Mouse (Mus musculus) heart, adult 2 months (tissue): ENCODE measurements around the gene BC055324. TPM values are rescaled to one million over a fixed set of nuclear protein-coding genes. Genes with fewer than 3 reads are reported as not detected.

Experiments
- DNase-seq, 2 experiments: peaks; one replicate each; pipeline ENCODE4 v3.0.0; 2021
- H3K27ac ChIP-seq: fragments of 200-600 bp; 2 replicates; pipeline ENCODE4 v1.8.1; 2022
- H3K27me3 ChIP-seq: fragments of 200-500 bp; 2 replicates; pipeline ENCODE4 v1.6.1; 2012; ENCODE audit warnings: mild to moderate bottlenecking, low read length, inconsistent platforms, mixed read lengths; ENCODE audit not compliant: control insufficient read depth, insufficient read depth
- H3K36me3 ChIP-seq: fragments of 200-500 bp; 2 replicates; pipeline ENCODE4 v1.6.1; 2012; ENCODE audit warnings: low read length, inconsistent platforms; ENCODE audit not compliant: control insufficient read depth, insufficient read depth
- H3K4me1 ChIP-seq: fragments of 200-500 bp; 2 replicates; pipeline ENCODE4 v1.6.1; 2011; ENCODE audit warnings: low read length; ENCODE audit not compliant: control insufficient read depth, insufficient read depth
- H3K4me3 ChIP-seq: fragments of 200-600 bp; 2 replicates; pipeline ENCODE4 v1.8.1; 2022
- H3K79me2 ChIP-seq: fragments of 200-500 bp; replicated peaks from 2 replicates; pipeline ENCODE4 v1.6.1; 2012; ENCODE audit warnings: mild to moderate bottlenecking, inconsistent platforms, low read length, moderate library complexity, mixed read lengths; ENCODE audit not compliant: control insufficient read depth, insufficient read depth
- H3K9ac ChIP-seq: fragments of 200-500 bp; 2 replicates; pipeline ENCODE4 v1.6.1; 2012; ENCODE audit warnings: low read depth, mild to moderate bottlenecking, control low read depth, inconsistent platforms, low read length, mixed read lengths
- CTCF ChIP-seq: fragments of 200-600 bp; IDR thresholded peaks from 2 replicates; pipeline ENCODE4 v1.8.1; 2022; ENCODE audit warnings: antibody characterized with exemption, mild to moderate bottlenecking, moderate library complexity
- EP300 ChIP-seq: fragments of 200-500 bp; IDR thresholded peaks from 2 replicates; pipeline ENCODE4 v1.6.1; 2011; ENCODE audit warnings: low read depth, low read length, control low read depth; ENCODE audit not compliant: insufficient read depth
- POLR2A ChIP-seq: fragments of 200-500 bp; IDR thresholded peaks from 2 replicates; pipeline ENCODE4 v1.6.1; 2011; ENCODE audit warnings: mild to moderate bottlenecking, low read depth, low read length, control low read depth; ENCODE audit not compliant: insufficient read depth
- WGBS: fragments of 180-500 bp; shearing (Covaris S2); methylation state at CpG from one replicate; pipeline ENCODE4 v1.1.7; 2018; 5-methylcytosine and 5-hydroxymethylcytosine counted together
- intact Hi-C: fragments of 180-260 bp; cut with DNase I; formaldehyde crosslinking; loops from one replicate; pipeline ENCODE4 v1.15.1; 2025
- polyA plus RNA-seq: library from polyadenylated mRNA; depleted of rRNA; stranded (reverse); fragments of >200 nt; gene quantifications from 2 replicates; pipeline ENCODE4 v1.2.3, GENCODE M21; 2012
- total RNA-seq, 2 experiments: library from RNA; stranded (reverse); gene quantifications; 2 replicates each; pipeline ENCODE4 v1.2.3; 2021

BC055324 gene
- total and polyA plus RNA-seq, 3 experiments = 0.53 to 0.93 (median 0.73) TPM

DNA sequence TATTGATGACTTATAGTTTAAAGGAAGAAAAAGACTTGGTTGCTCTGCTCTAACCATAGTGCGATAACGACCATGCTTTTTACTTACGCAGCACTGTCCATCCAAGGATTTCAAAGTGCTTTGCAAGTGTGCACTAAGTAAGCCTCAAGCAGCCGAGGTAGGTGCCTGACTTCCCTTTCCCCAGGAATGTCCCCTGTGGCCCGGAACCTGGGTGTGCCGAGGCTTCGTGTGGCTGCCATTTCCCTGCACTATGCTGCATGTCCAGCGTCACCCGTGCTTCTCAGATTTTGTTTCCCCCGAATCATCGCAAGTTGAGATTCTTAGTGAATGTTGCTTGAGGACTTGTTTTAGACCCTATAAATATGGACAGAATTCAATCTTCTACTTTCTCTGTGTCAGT lies 82.6 kb downstream of the BC055324 start:
- Histone ChIP-seq H3K27ac (no peak overlapping the region), H3K79me2 (no peaks in the 10 kb centered on the region), H3K9ac (no peak overlapping the region), H3K36me3 (no peaks in the 10 kb centered on the region), H3K4me1 (no peaks in the 10 kb centered on the region), H3K4me3 (no peak overlapping the region), H3K27me3 (no peaks in the 10 kb centered on the region)
- DNase-seq = no peak
- WGBS = 87% methylated on average over 11 of the region's 11 CpGs
- intact Hi-C loops = loop anchor here (2.0 kb wide), 1 partner anchor 77 kb away; no protein-coding TSS in a partner anchor
- TF ChIP-seq CTCF = no peak
- no peak for TF ChIP-seq EP300
- TF ChIP-seq POLR2A = no peak

DNA sequence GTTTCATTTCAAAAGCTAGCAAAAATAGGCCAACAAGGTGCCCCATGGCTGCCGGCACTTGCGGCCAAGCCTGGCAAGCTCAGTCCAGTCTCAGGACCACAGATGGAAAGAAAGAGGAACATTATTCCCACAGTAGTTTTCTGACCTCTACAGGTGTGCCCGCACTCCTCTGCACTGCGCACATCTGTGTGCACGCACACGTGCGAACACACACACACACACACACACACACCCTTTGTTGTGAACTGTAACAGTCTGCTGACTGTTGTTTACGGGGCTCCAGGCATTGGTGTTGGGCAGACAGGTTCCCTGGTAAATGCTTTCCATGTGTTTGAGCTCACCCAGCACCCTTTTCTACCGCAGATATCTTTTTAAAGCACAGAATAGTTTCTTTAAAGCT lies 83.8 kb downstream of the BC055324 start:
- Histone ChIP-seq H3K4me1 (no peaks in the 10 kb centered on the region), H3K9ac (no peak overlapping the region), H3K27ac (no peak overlapping the region), H3K79me2 (no peaks in the 10 kb centered on the region), H3K27me3 (no peaks in the 10 kb centered on the region), H3K36me3 (no peaks in the 10 kb centered on the region), H3K4me3 (no peak overlapping the region)
- intact Hi-C loops = loop anchor here (2.0 kb wide), 1 partner anchor 76 kb away; no protein-coding TSS in a partner anchor
- TF ChIP-seq EP300 (no peak), CTCF (no peak), POLR2A (no peak)
- 94% methylated on average over 9 of the region's 9 CpGs for WGBS
- no peak for DNase-seq

GRCm38 (mm10) chr1:163910343-163910742 lies 84.3 kb downstream of the BC055324 start:
- no peaks in the 10 kb centered on the region for H3K36me3 ChIP-seq
- H3K4me1 ChIP-seq = no peaks in the 10 kb centered on the region
- no peak overlapping the region for H3K9ac ChIP-seq
- H3K4me3 ChIP-seq = no peak overlapping the region
- no peak for DNase-seq
- no peaks in the 10 kb centered on the region for H3K27me3 ChIP-seq
- TF ChIP-seq POLR2A (no peak), CTCF (peak; percentile 82)
- H3K27ac ChIP-seq = no peak overlapping the region
- no peaks in the 10 kb centered on the region for H3K79me2 ChIP-seq
- intact Hi-C loops = loop anchor here (2.0 kb wide), 1 partner anchor 76 kb away; no protein-coding TSS in a partner anchor
- 8% methylated on average over 2 of the region's 2 CpGs for WGBS

DNA sequence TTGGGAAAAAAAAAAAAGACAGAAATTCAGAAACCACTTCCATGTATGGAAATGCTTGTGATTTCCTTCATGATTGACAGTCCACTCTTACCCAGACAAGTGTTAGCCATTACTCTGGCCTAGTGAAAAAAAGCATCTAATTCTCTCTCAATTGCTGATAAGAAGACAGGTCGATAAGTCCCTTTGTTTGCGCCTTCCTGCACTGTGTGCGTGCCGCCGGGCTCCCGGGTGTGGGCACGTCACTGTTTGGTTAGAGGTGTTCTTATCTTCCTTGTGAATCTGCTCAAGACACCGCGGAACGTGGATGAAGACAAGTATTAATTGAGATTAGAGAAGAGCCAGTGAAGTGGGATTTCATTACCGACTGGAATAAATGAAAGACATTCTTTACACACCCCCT lies 86.2 kb downstream of the BC055324 start:
- Histone ChIP-seq H3K9ac (no peak overlapping the region), H3K79me2 (no peaks in the 10 kb centered on the region), H3K4me1 (no peaks in the 10 kb centered on the region), H3K4me3 (no peak overlapping the region), H3K36me3 (no peaks in the 10 kb centered on the region), H3K27ac (no peak overlapping the region), H3K27me3 (no peaks in the 10 kb centered on the region)
- intact Hi-C loops = loop anchor here (2.0 kb wide), 1 partner anchor 758 kb away; no protein-coding TSS in a partner anchor
- WGBS = 36% methylated on average over 11 of the region's 11 CpGs
- no peak for DNase-seq
- TF ChIP-seq EP300 (no peak), CTCF (no peak), POLR2A (no peak)

- intact Hi-C loops = no loop called here
- no peak overlapping the region for H3K9ac ChIP-seq
- WGBS = 71% methylated on average over 4 of the region's 4 CpGs
- H3K79me2 ChIP-seq = no peaks in the 10 kb centered on the region
- no peak overlapping the region for H3K27ac ChIP-seq
- TF ChIP-seq CTCF (no peak), EP300 (no peak), POLR2A (no peak)
- no peaks in the 10 kb centered on the region for H3K36me3 ChIP-seq
- no peak for DNase-seq
- no peak overlapping the region for H3K4me3 ChIP-seq
- no peaks in the 10 kb centered on the region for H3K4me1 ChIP-seq
- no peaks in the 10 kb centered on the region for H3K27me3 ChIP-seq
Measured at GRCm38 (mm10) chr1:163907007-163907811, 87.4 kb downstream of the BC055324 start.

DNA sequence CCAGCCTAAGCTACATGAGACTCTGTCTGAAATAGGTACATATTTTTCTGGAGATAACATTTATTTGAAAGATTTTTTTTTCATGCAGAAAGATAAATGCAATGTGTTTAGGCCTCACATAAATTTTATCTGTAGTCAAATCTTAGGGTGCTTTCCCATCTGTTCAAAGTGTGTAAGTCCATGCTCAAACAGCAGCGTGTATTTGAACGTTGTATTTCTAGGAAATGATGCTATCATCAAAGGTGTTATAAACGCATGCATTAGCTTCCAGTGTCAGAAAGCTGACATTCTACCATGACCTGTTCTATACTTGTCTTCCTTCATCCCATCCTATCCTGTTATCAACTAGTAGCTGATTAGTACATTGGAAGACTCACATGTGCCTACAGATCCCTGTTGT lies 91.2 kb downstream of the BC055324 start:
- 84% methylated on average over 3 of the region's 3 CpGs for WGBS
- no peaks in the 10 kb centered on the region for H3K36me3 ChIP-seq
- no peaks in the 10 kb centered on the region for H3K27me3 ChIP-seq
- no peak for TF ChIP-seq POLR2A
- TF ChIP-seq CTCF = no peak
- TF ChIP-seq EP300 = no peak
- H3K79me2 ChIP-seq = no peaks in the 10 kb centered on the region
- DNase-seq = no peak
- intact Hi-C loops = no loop called here
- H3K27ac ChIP-seq = no peak overlapping the region
- no peaks in the 10 kb centered on the region for H3K4me1 ChIP-seq
- H3K9ac ChIP-seq = no peak overlapping the region
- H3K4me3 ChIP-seq = no peak overlapping the region
